Mouse (Mus musculus): Measurements from ENCODE around the gene Stk10.

Gene Stk10

GRCm38 (mm10) chr11:32634842-32635241, 101.7 kb downstream of the Stk10 start:
- DNase-seq = no peak

GRCm38 (mm10) chr11:32636275-32636674, 103.2 kb downstream of the Stk10 start:
- no peak for DNase-seq

GRCm38 (mm10) chr11:32638521-32639255, 105.6 kb downstream of the Stk10 start:
- DNase-seq = no peak

GRCm38 (mm10) chr11:32640617-32641016, 107.5 kb downstream of the Stk10 start:
- DNase-seq = no peak

- DNase-seq = peak; percentile 99
Observed at GRCm38 (mm10) chr11:32642249-32642876, 109.3 kb downstream of the Stk10 start, which contains the start of gene Fbxw11. TSS of gene Fbxw11 (plus strand) at chr11:32642724.

GRCm38 (mm10) chr11:32642899-32643886, 110.1 kb downstream of the Stk10 start:
- peak; percentile 95 for DNase-seq

- no peak for DNase-seq
Observed at GRCm38 (mm10) chr11:32644010-32644409, 110.9 kb downstream of the Stk10 start.

- DNase-seq = no peak
Observed at GRCm38 (mm10) chr11:32647265-32647664, 114.2 kb downstream of the Stk10 start.

- DNase-seq = no peak
Observed at GRCm38 (mm10) chr11:32650236-32650749, 117.2 kb downstream of the Stk10 start.

GRCm38 (mm10) chr11:32650893-32651590, 117.9 kb downstream of the Stk10 start:
- DNase-seq = no peak

- DNase-seq = no peak
Observed at GRCm38 (mm10) chr11:32651723-32652122, 118.6 kb downstream of the Stk10 start.

- DNase-seq = no peak
Observed at GRCm38 (mm10) chr11:32662082-32662656, 129.1 kb downstream of the Stk10 start.

GRCm38 (mm10) chr11:32665639-32666038, 132.5 kb downstream of the Stk10 start:
- DNase-seq = no peak

- no peak for DNase-seq
Observed at GRCm38 (mm10) chr11:32666983-32667382, 133.9 kb downstream of the Stk10 start.

- no peak for DNase-seq
Observed at GRCm38 (mm10) chr11:32671480-32671879, 138.4 kb downstream of the Stk10 start.

All from heart, adult 11 months (tissue).